Mouse (Mus musculus) inflammation-experienced regulatory T-cells, adult 6 months (primary cell): ENCODE results near the gene Ubtf. TPM values are rescaled to one million over a fixed set of nuclear protein-coding genes. Genes with fewer than 3 reads are reported as not detected.

Experiments used
- polyA plus RNA-seq, 3 experiments: library from polyadenylated mRNA; unstranded; fragments of 100-300 nt; shearing (Covaris generic); gene quantifications; one replicate each; pipeline ENCODE4 v1.2.1; 2017

Ubtf gene
- polyA plus RNA-seq, 3 experiments from 2014 or later, result 42.5 to 45.0 (median 44.6) TPM

Other genes with a start within 250 kb of the Ubtf start
- 1 to 10 TPM; 1.8 to 6.9 (median 3.5) TPM for gene Mpp2, start 231.2 kb downstream of the Ubtf start, polyA plus RNA-seq
- not detected for gene Ppy, start 218.4 kb downstream of the Ubtf start, polyA plus RNA-seq
- gene Pyy, start 211.9 kb downstream of the Ubtf start, polyA plus RNA-seq, result not detected
- gene Nags, start 174.2 kb downstream of the Ubtf start, polyA plus RNA-seq, result under 1 TPM in 1 of 3 experiments, not detected in 2; 0.28 TPM
- 10 to 100 TPM; 11.9 to 15.3 (median 13.9) TPM for gene Tmem101, start 163.3 kb downstream of the Ubtf start, polyA plus RNA-seq
- 10 to 100 TPM; 58.3 to 99.6 (median 68.0) TPM for gene Lsm12, start 134.4 kb downstream of the Ubtf start, polyA plus RNA-seq
- gene G6pc3, start 130.1 kb downstream of the Ubtf start, polyA plus RNA-seq, result 10 to 100 TPM; 18.7 to 39.7 (median 37.9) TPM
- 1 to 10 TPM; 6.8 to 8.2 (median 7.7) TPM for gene Hdac5, start 89.6 kb downstream of the Ubtf start, polyA plus RNA-seq
- gene BC030867, start 70.9 kb downstream of the Ubtf start, polyA plus RNA-seq, result 1 to 10 TPM in 2 of 3 experiments, under 1 TPM in 1; 0.95 to 7.0 (median 1.5) TPM
- not detected for gene Asb16, start 51.0 kb downstream of the Ubtf start, polyA plus RNA-seq
- 10 to 100 TPM; 43.1 to 61.2 (median 51.8) TPM for gene Tmub2, start 34.8 kb downstream of the Ubtf start, polyA plus RNA-seq
- gene Atxn7l3, start 23.1 kb downstream of the Ubtf start, polyA plus RNA-seq, result 1 to 10 TPM; 6.5 to 8.0 (median 6.9) TPM
- gene Slc4a1, start 46.5 kb upstream of the Ubtf start, polyA plus RNA-seq, result under 1 TPM in 1 of 3 experiments, not detected in 2; 0.08 TPM
- gene Rundc3a, start 73.7 kb upstream of the Ubtf start, polyA plus RNA-seq, result 1 to 10 TPM; 1.8 to 3.2 (median 2.0) TPM
- gene Slc25a39, start 88.2 kb upstream of the Ubtf start, polyA plus RNA-seq, result 10 to 100 TPM; 40.1 to 61.9 (median 53.3) TPM
- 10 to 100 TPM; 21.8 to 32.1 (median 26.1) TPM for gene Grn, start 110.6 kb upstream of the Ubtf start, polyA plus RNA-seq
- gene Fam171a2, start 127.9 kb upstream of the Ubtf start, polyA plus RNA-seq, result not detected
- 1 to 10 TPM in 1 of 3 experiments, under 1 TPM in 2; 0.45 to 2.0 (median 0.94) TPM for gene Itga2b, start 150.4 kb upstream of the Ubtf start, polyA plus RNA-seq
- gene Gpatch8, start 236.7 kb upstream of the Ubtf start, polyA plus RNA-seq, result 10 to 100 TPM; 58.6 to 77.0 (median 60.5) TPM